Mouse (Mus musculus): ENCODE data around the gene Abcc3.

DNA sequence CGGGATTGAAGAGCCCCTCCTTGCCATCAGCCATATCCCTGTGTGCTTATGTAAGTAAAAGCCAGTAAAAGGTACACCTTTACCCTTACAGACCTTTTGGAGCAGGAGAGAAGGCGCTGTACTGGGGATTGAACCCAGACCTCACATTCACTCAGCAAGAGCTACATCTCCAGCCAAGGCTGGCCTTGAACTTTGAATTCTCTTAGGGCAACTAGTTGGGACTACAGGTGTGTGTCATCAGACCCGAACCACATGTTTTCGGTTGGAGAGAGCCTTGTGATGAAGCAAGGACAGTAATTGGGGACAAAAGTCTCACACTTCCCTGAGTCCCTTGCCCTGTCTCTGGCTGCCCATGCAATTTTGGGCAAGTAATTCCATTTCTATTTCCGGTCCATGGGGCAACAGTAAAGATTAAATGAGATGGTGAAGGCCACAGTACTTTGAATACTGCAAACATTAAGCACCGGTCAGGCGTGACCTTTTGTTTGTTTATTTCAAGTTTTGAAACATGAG is 45.7 kb downstream of the Abcc3 start:
- TF ChIP-seq POLR2A (IDR thresholded peaks at IDR 0.05; ENCODE audit: low read depth, low read length) (no peak), CTCF (conservative IDR thresholded peaks at IDR 0.05; ENCODE audit: insufficient read depth, insufficient read length, low read depth, low read length) (no peak)

All from kidney, adult 2 months (tissue).